Mouse (Mus musculus) adipocyte (in vitro differentiated cells): ENCODE results near the gene Lman2l.

ENCODE experiments used
- DNase-seq: peaks from one replicate; pipeline ENCODE4 v3.0.0-alpha.2; 2016; ENCODE audit warnings: low spot score

Gene Lman2l

DNA sequence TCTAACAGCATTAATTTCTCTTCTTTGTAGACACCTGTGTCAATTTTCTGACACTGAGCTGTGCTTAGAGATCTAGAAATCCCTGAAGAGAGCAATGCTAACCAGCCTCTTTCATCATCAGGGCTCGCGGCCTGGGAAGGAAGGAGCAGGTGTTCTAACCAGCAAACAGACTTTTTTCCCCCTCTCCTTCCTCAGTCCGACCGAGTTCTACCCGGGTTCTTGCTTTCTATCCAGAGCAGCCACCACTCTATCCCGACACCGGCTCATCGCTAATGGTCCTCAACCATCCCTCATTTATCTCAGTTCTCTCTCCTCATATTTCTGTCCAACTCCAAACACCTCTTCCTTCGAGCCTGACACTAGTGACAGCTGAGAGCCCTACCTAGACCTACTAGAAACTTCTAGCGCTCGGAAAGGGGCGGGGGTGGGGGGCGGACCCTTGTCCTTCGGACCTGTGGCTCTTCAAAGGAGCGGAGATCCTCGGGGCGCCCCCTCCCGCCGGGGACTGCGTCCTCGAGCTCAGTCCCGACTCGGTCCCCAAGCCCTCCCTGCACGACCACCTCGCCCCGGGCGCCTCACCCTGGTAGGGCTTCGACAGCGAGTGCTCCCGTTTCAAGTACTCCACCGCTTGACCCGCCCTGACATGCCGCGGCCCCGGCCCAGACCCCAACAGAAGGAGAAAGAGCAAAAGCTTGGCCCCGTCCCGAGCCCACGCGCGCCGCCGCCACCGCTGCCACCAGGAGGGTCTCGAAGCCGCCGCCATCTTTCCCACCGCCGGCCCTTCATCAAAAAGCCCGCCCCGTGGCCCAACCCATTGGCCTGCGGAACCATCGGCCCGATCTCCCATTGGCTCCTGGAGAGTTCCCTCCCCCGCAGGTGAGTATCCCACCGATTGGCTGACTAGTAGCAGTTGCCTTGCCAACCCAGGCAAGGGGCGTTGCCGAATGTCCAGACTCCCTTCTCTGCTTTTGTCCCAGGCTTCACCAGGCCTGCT is at the start of gene Lman2l:
Lman2l (minus strand) TSS at position 801 of the 994 bp plus-strand sequence.
- DNase-seq: peak; percentile 98

DNA sequence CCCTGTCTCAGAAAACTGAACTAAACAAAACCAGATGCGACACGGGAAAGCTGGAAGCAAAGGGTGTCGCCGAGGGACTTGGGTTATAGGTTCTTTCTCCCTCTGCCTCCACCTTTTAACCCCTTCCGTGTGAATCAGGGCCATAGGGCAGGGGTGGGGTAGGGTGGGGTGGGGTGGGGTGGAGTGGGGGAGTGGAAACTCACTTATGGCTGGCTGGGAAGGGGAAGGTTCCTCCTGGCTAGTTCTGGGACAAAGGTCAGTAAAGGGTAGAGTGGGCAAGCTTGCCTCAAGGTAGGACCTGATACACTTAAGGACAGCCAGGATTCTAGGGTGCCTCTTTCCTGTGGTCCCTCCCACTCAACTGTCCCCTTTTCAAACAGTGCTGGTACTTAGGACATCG is 48.2 kb upstream of the Lman2l start:
- no peak for DNase-seq

DNA sequence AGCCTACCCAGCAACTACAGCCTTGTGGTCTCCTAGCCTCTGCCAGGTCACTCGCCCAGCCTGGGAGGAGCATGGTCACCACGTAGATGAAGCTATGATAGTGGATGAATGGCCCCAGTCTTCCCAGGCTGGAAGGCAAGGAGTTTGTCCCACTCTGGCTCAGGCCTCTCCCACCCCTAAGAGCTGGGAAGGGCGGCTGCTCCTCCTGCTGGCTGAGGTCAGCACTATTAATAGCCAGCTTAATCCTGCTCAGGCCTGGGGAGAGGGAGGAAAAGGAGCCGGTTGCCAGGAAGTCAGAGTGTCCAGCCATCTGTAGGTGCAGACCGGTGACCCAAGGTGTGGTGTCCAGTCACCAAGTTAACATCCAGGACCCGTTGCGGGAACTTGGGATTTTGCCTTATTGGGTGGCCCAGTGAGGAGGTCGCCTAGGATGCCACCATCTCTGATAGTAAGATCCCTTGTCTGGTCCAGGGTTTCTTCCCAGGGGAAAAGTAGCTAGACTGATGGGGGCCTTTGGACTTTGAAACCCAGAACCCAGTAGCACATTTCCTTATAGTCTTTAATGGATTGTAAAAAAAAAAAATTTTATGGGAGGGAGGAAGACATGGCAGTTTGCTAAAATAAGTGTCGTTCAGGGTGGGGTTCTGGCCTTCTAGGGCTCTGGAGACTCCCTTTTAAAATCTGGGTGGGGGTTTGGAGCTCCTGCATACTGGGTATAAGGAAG is 47.5 kb upstream of the Lman2l start:
- DNase-seq: peak; percentile 51

GRCm38 (mm10) chr1:36489661-36490060 is 44.6 kb upstream of the Lman2l start:
- no peak for DNase-seq

DNA sequence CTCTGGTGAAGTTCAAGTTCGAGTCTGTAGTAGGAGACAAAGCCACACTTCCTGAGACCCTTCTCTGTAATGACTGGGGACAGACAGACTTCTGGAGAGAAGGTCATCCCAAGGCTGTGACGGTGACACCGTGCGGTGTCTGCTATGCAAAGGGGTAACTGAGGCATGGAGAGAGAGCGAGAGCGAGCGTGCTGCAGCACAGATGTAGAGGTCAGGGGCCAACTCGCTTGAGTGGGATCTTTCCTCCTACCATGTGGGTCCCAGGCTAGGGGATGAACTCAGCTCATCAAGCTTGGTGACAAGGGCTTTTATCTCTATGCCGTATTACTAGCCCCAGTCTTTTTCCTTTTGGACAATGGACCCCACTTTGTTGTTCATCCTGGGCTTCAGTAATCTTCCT is 42.0 kb upstream of the Lman2l start:
- DNase-seq: no peak

GRCm38 (mm10) chr1:36485080-36485479 is 40.0 kb upstream of the Lman2l start:
- no peak for DNase-seq

- DNase-seq: no peak
These were observed 38.8 kb upstream of the Lman2l start for GRCm38 (mm10) chr1:36483825-36484224.

DNA sequence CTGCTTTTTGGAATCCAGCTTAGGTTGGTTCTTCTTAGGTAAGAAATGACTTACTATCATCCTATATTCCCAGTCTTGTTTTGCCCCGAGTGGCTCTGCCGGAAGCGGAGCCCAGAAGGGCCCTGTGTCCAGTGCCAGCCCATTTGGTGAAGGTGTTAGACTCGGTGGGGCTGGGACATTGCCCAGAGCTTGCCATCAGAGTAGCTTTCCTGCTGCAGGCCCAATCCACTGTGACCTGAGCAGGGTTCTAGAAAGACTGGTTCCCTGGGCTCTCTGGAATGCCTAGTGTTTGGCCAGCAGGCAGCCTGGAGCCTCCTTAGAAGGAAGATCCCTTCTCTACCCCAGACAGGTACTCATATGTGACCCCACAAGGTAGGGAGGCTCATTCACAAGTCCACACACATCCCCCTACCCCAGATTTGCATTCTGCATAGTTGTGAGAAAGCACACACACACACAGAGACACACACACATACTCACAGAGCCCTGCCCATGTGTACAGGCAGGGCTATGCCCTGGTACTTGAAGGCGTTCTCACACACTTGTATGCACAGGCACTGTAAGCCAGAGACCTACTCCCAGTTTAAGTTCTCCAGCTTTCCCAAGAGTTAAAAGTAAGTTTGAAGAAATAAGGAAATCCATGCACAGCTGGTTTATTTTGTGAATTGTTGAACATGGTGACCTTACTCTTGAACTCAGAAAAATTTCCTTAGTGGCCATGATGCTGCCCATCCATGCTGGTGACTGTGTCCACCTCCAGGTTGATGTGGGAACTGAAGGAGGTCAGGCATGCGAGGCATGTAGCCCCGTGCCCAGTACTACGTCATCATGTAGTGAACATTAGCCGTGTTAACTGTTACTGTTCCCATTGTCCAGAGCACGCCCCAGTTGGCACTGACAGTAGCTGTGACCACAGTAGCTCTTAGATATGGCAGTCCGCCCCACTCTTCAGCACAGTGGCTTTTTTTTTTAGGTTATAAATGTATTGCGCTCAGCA is 35.1 kb upstream of the Lman2l start:
- DNase-seq: no peak

DNA sequence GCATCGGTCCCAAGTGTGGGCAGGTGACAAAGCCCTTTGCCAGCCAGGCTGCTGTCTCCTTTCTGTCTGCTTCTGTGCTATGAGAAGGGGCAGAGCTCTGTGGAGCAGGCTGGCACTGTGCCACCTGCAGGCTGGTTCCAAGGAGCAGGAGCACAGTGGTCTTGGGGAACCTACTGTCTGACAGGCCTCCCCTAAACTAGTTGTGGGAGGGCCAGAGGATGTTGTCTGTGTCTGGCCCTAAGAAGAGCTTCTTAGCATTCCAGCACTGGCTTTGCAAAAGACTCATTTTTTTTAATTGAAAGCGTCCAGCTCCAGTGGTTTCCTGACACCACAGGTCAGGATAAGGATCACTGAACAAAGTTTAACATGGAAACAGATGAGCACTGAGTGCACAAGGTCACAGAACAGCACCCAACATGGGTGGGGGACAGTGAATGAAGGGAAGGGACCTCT is 33.3 kb upstream of the Lman2l start:
- DNase-seq: no peak

- DNase-seq: no peak
These were observed 31.4 kb upstream of the Lman2l start for GRCm38 (mm10) chr1:36476426-36476825.

GRCm38 (mm10) chr1:36475480-36476110 is 30.5 kb upstream of the Lman2l start:
- no peak for DNase-seq

DNA sequence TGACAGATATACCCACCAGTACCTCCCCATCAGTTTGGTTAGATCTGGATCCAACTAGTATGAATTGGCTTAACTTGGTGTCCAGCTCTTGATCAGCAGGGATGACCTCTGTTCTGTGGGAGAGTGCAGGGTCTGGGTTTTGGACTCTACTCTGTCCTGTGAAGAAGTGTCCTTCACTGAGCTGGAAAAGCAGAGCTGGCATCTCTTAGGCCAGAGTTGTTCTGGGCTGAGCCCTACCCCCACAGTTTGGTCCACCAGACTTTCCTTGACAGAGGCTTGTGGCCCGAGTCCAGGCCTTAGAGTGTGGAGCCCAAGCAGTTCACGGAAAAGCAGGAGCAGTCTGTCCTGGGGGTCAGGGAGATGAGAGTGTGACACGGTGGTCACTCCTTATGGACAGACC is 29.6 kb upstream of the Lman2l start:
- DNase-seq: no peak

- DNase-seq: no peak
These were observed 28.2 kb upstream of the Lman2l start for GRCm38 (mm10) chr1:36473211-36473780.

GRCm38 (mm10) chr1:36472106-36472440 is 27.0 kb upstream of the Lman2l start:
- no peak for DNase-seq

- DNase-seq: peak; percentile 84
These were observed 26.4 kb upstream of the Lman2l start, which contains the start of gene Cnnm4 for GRCm38 (mm10) chr1:36471181-36472105. Gene Cnnm4, plus strand, starts transcription at chr1:36471620.

GRCm38 (mm10) chr1:36469811-36470444 is 24.9 kb upstream of the Lman2l start:
- DNase-seq: peak; percentile 55

DNA sequence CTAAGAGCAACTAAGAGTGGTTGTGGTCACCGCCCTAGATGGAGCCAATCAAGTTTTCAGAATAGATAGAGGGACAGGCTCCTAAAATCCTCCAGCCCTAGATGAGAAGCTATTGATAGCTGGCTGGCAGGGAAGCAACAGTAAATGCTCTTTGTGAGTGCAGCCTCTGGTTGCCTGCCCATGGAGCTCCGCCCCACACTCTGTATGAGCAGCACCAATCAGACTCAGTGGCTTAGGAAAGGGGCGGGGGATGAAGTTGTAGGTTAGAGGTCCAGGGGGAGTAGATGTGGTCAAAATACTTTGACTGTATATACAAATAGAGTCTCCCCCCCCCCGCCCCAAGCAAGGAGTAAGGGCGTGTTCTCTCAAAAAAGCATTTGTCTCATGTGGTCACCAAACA is 22.4 kb upstream of the Lman2l start:
- DNase-seq: no peak

DNA sequence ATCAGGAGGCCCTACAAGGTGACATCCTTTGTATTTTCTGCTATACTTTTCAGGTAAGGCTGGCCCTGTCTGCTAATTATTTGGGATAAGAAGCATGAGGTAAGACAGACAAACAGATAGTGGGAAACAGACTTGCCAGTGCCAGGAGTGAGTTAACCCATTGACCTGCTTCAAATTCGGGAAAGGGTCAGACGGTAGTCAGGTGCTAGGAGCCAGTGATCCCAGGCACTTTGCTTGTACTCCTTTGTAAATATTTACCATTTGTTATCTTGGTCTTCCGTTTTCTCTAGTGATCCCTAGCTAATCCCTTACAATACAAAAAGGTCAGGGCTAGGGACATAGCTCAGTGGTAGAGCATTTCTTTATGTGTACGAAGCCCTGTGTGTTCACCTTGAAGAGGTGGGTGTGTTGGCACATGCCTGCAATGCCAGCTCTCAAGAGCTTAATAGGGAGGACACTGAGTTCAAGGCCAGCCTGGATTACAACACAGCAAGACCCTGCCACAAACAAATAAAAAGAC is 20.6 kb upstream of the Lman2l start:
- DNase-seq: no peak

- no peak for DNase-seq
These were observed 16.8 kb upstream of the Lman2l start for GRCm38 (mm10) chr1:36461829-36462228.
